Mouse (Mus musculus) heart, postnatal 10 days (tissue): ENCODE data around the gene Olfr1019. TPM values are rescaled to one million over a fixed set of nuclear protein-coding genes. Genes with fewer than 3 reads are reported as not detected.

Experiments
- DNase-seq, 2 experiments: peaks; one replicate each; pipeline ENCODE4 v3.0.0; 2021
- intact Hi-C: fragments of 180-260 bp; cut with DNase I; formaldehyde crosslinking; loops from one replicate; pipeline ENCODE4 v1.15.1; 2025
- total RNA-seq, 2 experiments: library from RNA; stranded (reverse); gene quantifications; 2 replicates each; pipeline ENCODE4 v1.2.3; 2021

The Olfr1019 gene
- total RNA-seq: not detected

- no peak for DNase-seq
- intact Hi-C loops: no loop called here
Measured at GRCm38 (mm10) chr2:85845383-85845782, at the start of gene Olfr1019. Olfr1019 (minus strand) TSS chr2:85845483.

GRCm38 (mm10) chr2:85885340-85885739 lies 40.1 kb upstream of the Olfr1019 start, which contains the start of gene Olfr1023:
Olfr1023 (plus strand) TSS chr2:85885640.
- intact Hi-C loops: no loop called here
- no peak for DNase-seq

- intact Hi-C loops: no loop called here
- no peak for DNase-seq
Measured at GRCm38 (mm10) chr2:85868294-85868693, 23.0 kb upstream of the Olfr1019 start, which contains the start of gene Olfr1022. Olfr1022 (plus strand) TSS chr2:85868594.

DNA sequence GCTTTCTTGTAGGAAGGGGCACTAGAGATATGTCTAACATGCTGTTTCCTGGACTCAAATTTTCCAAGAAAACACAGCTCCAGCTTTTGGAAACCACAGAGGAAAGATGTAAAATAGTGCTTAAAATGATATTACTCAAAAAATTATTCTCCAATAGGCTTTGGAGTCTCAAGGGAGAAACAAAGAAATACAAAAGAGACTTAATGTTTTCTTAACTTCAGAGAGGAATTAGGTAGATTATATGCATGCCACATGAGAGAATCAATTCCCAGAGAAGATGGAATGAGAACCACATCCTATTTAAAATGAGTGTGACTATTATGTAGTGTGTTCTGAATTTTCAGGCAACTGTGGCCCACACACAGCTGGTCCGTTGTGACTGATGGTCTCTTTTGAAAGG lies 1.4 kb upstream of the Olfr1019 start, which contains the start of gene Olfr1020:
Gene Olfr1020 (plus strand): TSS at position 301 of the 400 bp plus-strand sequence.
- no peak for DNase-seq
- intact Hi-C loops: no loop called here

DNA sequence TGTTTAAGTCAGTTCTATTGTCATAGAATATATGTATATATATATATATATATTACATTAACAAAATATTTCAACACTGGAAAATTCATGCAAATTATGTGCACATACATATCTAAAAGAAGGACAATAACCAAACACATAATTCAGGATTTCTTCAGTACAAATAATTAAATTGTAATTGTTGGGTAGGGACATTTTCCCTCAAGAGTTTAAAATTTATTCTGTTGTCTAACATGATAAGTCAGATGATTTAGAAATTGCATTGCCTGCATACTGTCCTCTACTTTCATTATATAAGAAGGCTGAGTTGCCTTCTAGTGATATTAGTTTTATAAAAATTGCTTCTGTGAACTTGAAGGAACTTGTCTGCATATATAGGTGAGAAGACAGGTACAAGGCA lies 27.1 kb downstream of the Olfr1019 start, which contains the start of gene Olfr1018:
Gene Olfr1018 (plus strand): TSS at position 301 of the 400 bp plus-strand sequence.
- intact Hi-C loops: no loop called here
- no peak for DNase-seq

DNA sequence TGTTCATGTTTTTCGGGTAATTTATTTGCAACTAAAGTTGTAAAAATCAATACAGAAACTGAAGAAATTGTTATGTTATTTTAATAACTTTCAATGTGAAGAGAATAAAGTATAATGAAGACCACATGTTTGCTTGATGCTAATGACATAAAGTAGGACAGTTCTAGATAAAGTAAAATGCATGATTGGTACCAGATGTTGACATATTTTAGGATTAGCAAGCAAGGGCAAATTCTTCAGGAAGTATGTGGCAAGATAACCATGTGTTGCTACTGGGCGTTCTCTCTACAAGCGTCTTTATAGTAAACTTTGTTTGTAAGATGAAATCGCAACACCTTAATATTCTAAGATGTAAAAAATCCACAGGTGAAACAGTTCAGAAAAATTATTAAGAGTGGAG lies 40.8 kb downstream of the Olfr1019 start:
- intact Hi-C loops: no loop called here
- DNase-seq: no peak

- intact Hi-C loops: no loop called here
- no peak for DNase-seq
Measured at GRCm38 (mm10) chr2:85802444-85802843, 42.8 kb downstream of the Olfr1019 start, which contains the start of gene Olfr1016. Olfr1016 (minus strand) TSS chr2:85802544.

DNA sequence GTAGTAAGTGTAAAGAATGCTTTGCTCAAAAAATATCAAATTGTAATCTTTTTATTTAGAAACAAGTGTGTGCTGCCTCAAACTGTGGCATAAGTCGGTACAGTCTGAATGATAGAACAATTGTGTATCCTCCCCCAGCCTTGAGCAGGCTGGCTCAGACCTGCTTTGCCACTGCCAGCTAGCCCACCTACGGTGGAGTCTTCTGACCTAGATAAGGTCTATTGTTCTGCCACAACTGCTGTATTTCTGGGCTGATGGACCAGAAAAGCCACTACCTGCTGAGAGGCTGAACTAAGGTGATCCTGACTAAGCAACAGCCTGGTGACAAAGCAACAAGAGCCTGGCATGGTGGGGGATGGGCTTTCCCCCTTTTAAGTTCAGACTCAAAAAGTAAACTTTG lies 53.0 kb downstream of the Olfr1019 start:
- DNase-seq: no peak
- intact Hi-C loops: no loop called here

Other genes with a start within 250 kb of the Olfr1019 start
- gene Olfr1000, start 233.6 kb downstream of the Olfr1019 start, total RNA-seq: not detected
- gene Olfr1002, start 194.8 kb downstream of the Olfr1019 start, total RNA-seq: not detected
- not detected for gene Olfr154, start 181.0 kb downstream of the Olfr1019 start, total RNA-seq
- gene Olfr1006, start 166.7 kb downstream of the Olfr1019 start, total RNA-seq: not detected
- gene Olfr1008, start 156.1 kb downstream of the Olfr1019 start, total RNA-seq: not detected
- gene Olfr1009, start 130.1 kb downstream of the Olfr1019 start, total RNA-seq: not detected
- not detected for gene Olfr1012, start 82.7 kb downstream of the Olfr1019 start, total RNA-seq
- not detected for gene Olfr1013, start 78.4 kb downstream of the Olfr1019 start, total RNA-seq
- gene Olfr1014, start 72.8 kb downstream of the Olfr1019 start, total RNA-seq: not detected
- gene Olfr1015, start 63.5 kb downstream of the Olfr1019 start, total RNA-seq: not detected
- not detected for gene Olfr1016, start 42.9 kb downstream of the Olfr1019 start, total RNA-seq
- not detected for gene Olfr1018, start 27.0 kb downstream of the Olfr1019 start, total RNA-seq
- gene Olfr1020, start 1.5 kb upstream of the Olfr1019 start, total RNA-seq: not detected
- not detected for gene Olfr1022, start 23.1 kb upstream of the Olfr1019 start, total RNA-seq
- gene Olfr1023, start 40.2 kb upstream of the Olfr1019 start, total RNA-seq: not detected
- gene Olfr1024, start 59.6 kb upstream of the Olfr1019 start, total RNA-seq: not detected
- not detected for gene Olfr1025-ps1, start 69.7 kb upstream of the Olfr1019 start, total RNA-seq
- gene Olfr1026, start 76.1 kb upstream of the Olfr1019 start, total RNA-seq: not detected
- gene Olfr1028, start 105.0 kb upstream of the Olfr1019 start, total RNA-seq: not detected
- not detected for gene Olfr1029, start 128.4 kb upstream of the Olfr1019 start, total RNA-seq
- not detected for gene Olfr1030, start 133.8 kb upstream of the Olfr1019 start, total RNA-seq
- not detected for gene Olfr1031, start 144.8 kb upstream of the Olfr1019 start, total RNA-seq
- gene Olfr1032, start 160.1 kb upstream of the Olfr1019 start, total RNA-seq: not detected
- gene Olfr1033, start 175.2 kb upstream of the Olfr1019 start, total RNA-seq: 1 to 10 TPM; 1.2 to 8.1 TPM
- under 1 TPM; 0.10 to 0.17 TPM for gene Olfr1034, start 200.4 kb upstream of the Olfr1019 start, total RNA-seq
- gene Olfr1036, start 228.5 kb upstream of the Olfr1019 start, total RNA-seq: not detected
- not detected for gene Olfr1037, start 241.9 kb upstream of the Olfr1019 start, total RNA-seq